Mouse (Mus musculus): Measurements from ENCODE around the gene Sft2d2.

Gene Sft2d2

GRCm38 (mm10) chr1:165193880-165194661, at the start of gene Sft2d2:
Gene Sft2d2 (minus strand): TSS chr1:165194438.
- DNase-seq (ENCODE audit: low spot score) = peak; percentile 91

GRCm38 (mm10) chr1:165236321-165237298, 42.4 kb upstream of the Sft2d2 start, which contains the start of gene Tiprl:
Gene Tiprl (minus strand): TSS chr1:165236996.
- peak; percentile 94 for DNase-seq (ENCODE audit: low spot score)

- no peak for DNase-seq (ENCODE audit: low spot score)
Measured at GRCm38 (mm10) chr1:165235846-165236245, 41.6 kb upstream of the Sft2d2 start.

GRCm38 (mm10) chr1:165233806-165234205, 39.6 kb upstream of the Sft2d2 start:
- no peak for DNase-seq (ENCODE audit: low spot score)

- no peak for DNase-seq (ENCODE audit: low spot score)
Measured at GRCm38 (mm10) chr1:165230691-165231090, 36.5 kb upstream of the Sft2d2 start.

- no peak for DNase-seq (ENCODE audit: low spot score)
Measured at GRCm38 (mm10) chr1:165229577-165229976, 35.3 kb upstream of the Sft2d2 start.

GRCm38 (mm10) chr1:165217023-165217589, 22.9 kb upstream of the Sft2d2 start:
- no peak for DNase-seq (ENCODE audit: low spot score)

- DNase-seq (ENCODE audit: low spot score) = no peak
Measured at GRCm38 (mm10) chr1:165215831-165216230, 21.6 kb upstream of the Sft2d2 start.

- DNase-seq (ENCODE audit: low spot score) = no peak
Measured at GRCm38 (mm10) chr1:165205591-165205990, 11.4 kb upstream of the Sft2d2 start.

GRCm38 (mm10) chr1:165203488-165204035, 9.3 kb upstream of the Sft2d2 start:
- no peak for DNase-seq (ENCODE audit: low spot score)

- DNase-seq (ENCODE audit: low spot score) = no peak
Measured at GRCm38 (mm10) chr1:165201445-165202012, 7.3 kb upstream of the Sft2d2 start.

GRCm38 (mm10) chr1:165200748-165201147, 6.5 kb upstream of the Sft2d2 start:
- no peak for DNase-seq (ENCODE audit: low spot score)

- no peak for DNase-seq (ENCODE audit: low spot score)
Measured at GRCm38 (mm10) chr1:165199639-165200038, 5.4 kb upstream of the Sft2d2 start.

- DNase-seq (ENCODE audit: low spot score) = no peak
Measured at GRCm38 (mm10) chr1:165198951-165199350, 4.7 kb upstream of the Sft2d2 start.

- no peak for DNase-seq (ENCODE audit: low spot score)
Measured at GRCm38 (mm10) chr1:165197875-165198274, 3.6 kb upstream of the Sft2d2 start.

- DNase-seq (ENCODE audit: low spot score) = no peak
Measured at GRCm38 (mm10) chr1:165195396-165195960, 1.2 kb upstream of the Sft2d2 start.

GRCm38 (mm10) chr1:165194662-165195013, 400 bp upstream of the Sft2d2 start:
- no peak for DNase-seq (ENCODE audit: low spot score)

GRCm38 (mm10) chr1:165193426-165193825, 812 bp downstream of the Sft2d2 start:
- DNase-seq (ENCODE audit: low spot score) = no peak

- DNase-seq (ENCODE audit: low spot score) = no peak
Measured at GRCm38 (mm10) chr1:165192714-165193264, 1.4 kb downstream of the Sft2d2 start.

- DNase-seq (ENCODE audit: low spot score) = no peak
Measured at GRCm38 (mm10) chr1:165192102-165192501, 2.1 kb downstream of the Sft2d2 start.

- no peak for DNase-seq (ENCODE audit: low spot score)
Measured at GRCm38 (mm10) chr1:165191611-165192010, 2.6 kb downstream of the Sft2d2 start.
